Mouse (Mus musculus): ENCODE measurements around the gene Dab2ip. TPM values are rescaled to one million over a fixed set of nuclear protein-coding genes. Genes with fewer than 3 reads are reported as not detected.

Dab2ip gene
- total RNA-seq, 2 experiments from 2014 or later = 42.8 to 46.3 TPM

GRCm38 (mm10) chr2:35589800-35590199, 31.7 kb downstream of the Dab2ip start:
- intact Hi-C loops (cut with DNase I; ENCODE audit: low total_unique reads) = no loop called here
- no peak for DNase-seq

GRCm38 (mm10) chr2:35591961-35592724, 34.1 kb downstream of the Dab2ip start:
- no peak for DNase-seq
- intact Hi-C loops (cut with DNase I; ENCODE audit: low total_unique reads) = no loop called here

- no peak for DNase-seq
- intact Hi-C loops (cut with DNase I; ENCODE audit: low total_unique reads) = no loop called here
Measured at GRCm38 (mm10) chr2:35592725-35593392, 34.8 kb downstream of the Dab2ip start.

GRCm38 (mm10) chr2:35593889-35594288, 35.8 kb downstream of the Dab2ip start:
- intact Hi-C loops (cut with DNase I; ENCODE audit: low total_unique reads) = no loop called here

GRCm38 (mm10) chr2:35595102-35595501, 37.0 kb downstream of the Dab2ip start:
- intact Hi-C loops (cut with DNase I; ENCODE audit: low total_unique reads) = no loop called here
- no peak for DNase-seq

More at GRCm38 (mm10) chr2:35593889-35594288, 35.8 kb downstream of the Dab2ip start:
- DNase-seq = no peak

- no peak for DNase-seq
- intact Hi-C loops (cut with DNase I; ENCODE audit: low total_unique reads) = no loop called here
Measured at GRCm38 (mm10) chr2:35595718-35596117, 37.7 kb downstream of the Dab2ip start.

GRCm38 (mm10) chr2:35596796-35597195, 38.7 kb downstream of the Dab2ip start:
- DNase-seq = no peak
- intact Hi-C loops (cut with DNase I; ENCODE audit: low total_unique reads) = no loop called here

- no peak for DNase-seq
- intact Hi-C loops (cut with DNase I; ENCODE audit: low total_unique reads) = no loop called here
Measured at GRCm38 (mm10) chr2:35598819-35599218, 40.8 kb downstream of the Dab2ip start.

- DNase-seq = no peak
- intact Hi-C loops (cut with DNase I; ENCODE audit: low total_unique reads) = no loop called here
Measured at GRCm38 (mm10) chr2:35601665-35602064, 43.6 kb downstream of the Dab2ip start.

- intact Hi-C loops (cut with DNase I; ENCODE audit: low total_unique reads) = no loop called here
- DNase-seq = no peak
Measured at GRCm38 (mm10) chr2:35607476-35607875, 49.4 kb downstream of the Dab2ip start.

GRCm38 (mm10) chr2:35608856-35609255, 50.8 kb downstream of the Dab2ip start:
- intact Hi-C loops (cut with DNase I; ENCODE audit: low total_unique reads) = no loop called here
- no peak for DNase-seq

- peak; percentile 44 for DNase-seq
- intact Hi-C loops (cut with DNase I; ENCODE audit: low total_unique reads) = no loop called here
Measured at GRCm38 (mm10) chr2:35609317-35609716, 51.3 kb downstream of the Dab2ip start.

- DNase-seq = no peak
- intact Hi-C loops (cut with DNase I; ENCODE audit: low total_unique reads) = no loop called here
Measured at GRCm38 (mm10) chr2:35610168-35610951, 52.3 kb downstream of the Dab2ip start.

- intact Hi-C loops (cut with DNase I; ENCODE audit: low total_unique reads) = no loop called here
- DNase-seq = no peak
Measured at GRCm38 (mm10) chr2:35610976-35611375, 52.9 kb downstream of the Dab2ip start.

GRCm38 (mm10) chr2:35611645-35612044, 53.6 kb downstream of the Dab2ip start:
- no peak for DNase-seq
- intact Hi-C loops (cut with DNase I; ENCODE audit: low total_unique reads) = no loop called here

GRCm38 (mm10) chr2:35612297-35612696, 54.2 kb downstream of the Dab2ip start:
- intact Hi-C loops (cut with DNase I; ENCODE audit: low total_unique reads) = no loop called here
- DNase-seq = no peak

- no peak for DNase-seq
- intact Hi-C loops (cut with DNase I; ENCODE audit: low total_unique reads) = no loop called here
Measured at GRCm38 (mm10) chr2:35613946-35614353, 55.9 kb downstream of the Dab2ip start.

- intact Hi-C loops (cut with DNase I; ENCODE audit: low total_unique reads) = no loop called here
Measured at GRCm38 (mm10) chr2:35614411-35614810, 56.3 kb downstream of the Dab2ip start.

GRCm38 (mm10) chr2:35615366-35615765, 57.3 kb downstream of the Dab2ip start:
- intact Hi-C loops (cut with DNase I; ENCODE audit: low total_unique reads) = no loop called here
- DNase-seq = no peak

More at GRCm38 (mm10) chr2:35614411-35614810, 56.3 kb downstream of the Dab2ip start:
- peak; percentile 46 for DNase-seq

GRCm38 (mm10) chr2:35615977-35616376, 57.9 kb downstream of the Dab2ip start:
- DNase-seq = no peak
- intact Hi-C loops (cut with DNase I; ENCODE audit: low total_unique reads) = no loop called here

Data from gastrocnemius, postnatal 14 days (tissue).